Mouse (Mus musculus) heart, postnatal 0 days (tissue): ENCODE data around the gene Mast3.

ENCODE experiments used
- CTCF ChIP-seq: IDR thresholded peaks from 2 replicates; pipeline ENCODE4 v1.5.1; 2016; ENCODE audit warnings: antibody characterized with exemption, control low read depth, low read depth
- EP300 ChIP-seq: IDR thresholded peaks from 2 replicates; pipeline ENCODE4 v1.6.1; 2016; ENCODE audit warnings: antibody characterized with exemption, low read depth

DNA sequence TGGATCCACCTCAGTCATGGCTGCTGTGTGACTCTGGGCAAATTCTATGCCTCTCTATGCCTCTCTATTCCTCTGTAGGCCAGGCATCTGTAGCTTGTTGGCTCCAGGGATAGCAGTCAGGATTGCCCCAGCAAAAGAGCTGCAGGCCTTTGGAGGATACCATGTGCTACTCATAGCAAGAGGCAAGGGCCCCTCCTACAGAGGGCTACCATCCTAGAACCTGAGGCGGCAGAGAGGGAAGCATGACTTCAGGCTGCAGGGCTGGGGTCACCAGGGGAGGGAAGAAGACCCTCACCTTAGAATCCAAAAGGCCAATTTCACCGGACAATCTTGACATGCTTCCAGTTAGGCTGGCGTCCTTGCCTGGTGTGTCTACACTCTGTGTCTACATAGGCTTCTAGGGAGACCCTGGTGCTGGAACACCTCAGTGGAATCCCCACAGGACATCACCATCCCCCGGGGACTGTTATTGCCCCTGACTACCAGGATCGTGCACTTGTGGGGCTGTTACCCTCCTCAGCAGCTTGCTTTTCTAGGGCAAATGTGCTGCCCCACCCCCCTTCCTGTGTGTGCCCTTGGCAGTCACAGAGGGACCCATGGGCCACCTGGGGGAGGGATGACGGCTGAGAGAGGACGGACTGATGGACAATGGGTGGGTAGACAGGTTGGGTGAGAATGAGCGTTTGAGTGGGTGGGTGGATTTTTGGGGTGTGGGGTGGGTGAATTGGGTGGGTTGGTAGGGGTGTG is 4.3 kb upstream of the Mast3 start:
- TF ChIP-seq CTCF: no peak
- no peak for TF ChIP-seq EP300
